Mouse (Mus musculus) megakaryocyte-erythroid progenitor cell, adult 5-6 weeks (primary cell): ENCODE measurements around the gene Cyp2j7. TPM values are rescaled to one million over a fixed set of nuclear protein-coding genes. Genes with fewer than 3 reads are reported as not detected.
"Not testable (repeated sequence)": the region's sequence is repeated elsewhere in the genome, so short reads cannot be mapped to it uniquely, and the experiment has no call there.

Experiments
- ATAC-seq: replicated peaks from 2 replicates; pipeline ENCODE4 v1.8.0; 2016; ENCODE audit warnings: mild to moderate bottlenecking, inconsistent platforms; ENCODE audit not compliant: severe bottlenecking, poor library complexity, low FRiP score, low TSS enrichment
- total RNA-seq, 2 experiments: library from RNA; stranded (forward) in 1 of 2; stranded (reverse) in 1 of 2; fragments of 200-1000, 215-1000 nt in 1 of 2; fragments of >200 nt in 1 of 2; fragmentation: Nextera tagmentation in 1 of 2; gene quantifications; 2 replicates each; pipeline ENCODE4 v1.2.3; 2014 to 2017

Gene Cyp2j7
- total RNA-seq (2014; fragmentation: Nextera tagmentation) (not detected in 2 replicates), total RNA-seq (2017) (not detected in 2 replicates)

DNA sequence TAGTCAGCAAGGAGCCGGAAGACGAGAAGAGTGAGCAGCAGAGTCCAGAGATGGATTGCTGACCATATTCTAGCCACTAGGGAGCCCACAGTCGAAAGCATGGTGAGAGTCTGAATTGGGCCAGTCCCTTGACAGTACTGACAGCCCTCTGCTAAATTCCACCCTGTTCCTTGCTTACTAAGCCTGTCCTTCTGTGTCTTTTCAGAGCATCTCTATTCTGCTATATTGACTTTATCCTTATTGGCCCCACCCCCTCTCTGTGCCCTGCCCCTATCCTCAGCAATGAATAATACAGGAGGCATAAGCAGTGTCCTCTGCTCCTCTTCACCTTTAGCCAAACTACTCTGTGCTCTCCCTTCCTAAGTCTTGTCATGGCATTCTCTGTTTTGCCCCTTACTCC lies at the start of gene Cyp2j7:
Gene Cyp2j7, minus strand, starts transcription at position 101 of the 400 bp plus-strand sequence.
- no peak for ATAC-seq

DNA sequence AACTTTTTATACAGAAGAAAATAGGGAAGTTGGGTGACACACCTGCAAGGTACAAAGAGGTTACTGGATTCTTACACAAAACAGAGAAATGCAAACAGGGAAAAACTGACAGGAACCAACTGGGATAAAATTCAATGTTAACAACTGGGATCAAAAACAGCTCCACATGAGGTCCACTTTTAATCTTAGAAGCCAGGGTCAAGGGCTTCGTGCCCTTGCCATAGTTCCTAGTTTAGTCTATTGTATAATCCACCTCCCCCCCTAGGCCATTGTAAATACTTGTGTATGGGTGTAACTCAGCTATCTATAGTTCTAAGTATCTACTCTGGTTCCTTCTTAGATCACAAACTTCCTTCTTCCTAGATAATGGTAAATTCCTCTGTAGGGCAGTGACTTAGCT lies 40.4 kb upstream of the Cyp2j7 start:
- not testable (repeated sequence) for ATAC-seq

DNA sequence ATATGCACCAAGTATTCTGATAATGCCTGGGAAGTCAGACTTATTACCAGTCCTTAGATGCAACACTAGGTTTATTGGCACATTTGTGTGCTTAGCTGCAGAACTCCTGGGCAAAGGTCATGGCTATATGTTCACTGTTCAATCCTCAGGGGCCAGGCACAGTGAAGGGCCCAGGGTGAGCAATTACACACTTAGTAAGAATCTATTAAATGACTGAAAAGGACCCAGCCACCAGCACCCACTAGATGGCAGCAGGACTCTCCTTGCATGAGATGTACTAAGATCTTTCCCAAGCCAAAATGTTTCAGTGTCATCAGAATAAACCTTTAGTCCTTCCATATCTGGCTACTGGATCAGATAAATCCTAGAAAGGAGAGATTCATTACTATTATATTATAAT lies 37.4 kb upstream of the Cyp2j7 start:
- no peak for ATAC-seq

DNA sequence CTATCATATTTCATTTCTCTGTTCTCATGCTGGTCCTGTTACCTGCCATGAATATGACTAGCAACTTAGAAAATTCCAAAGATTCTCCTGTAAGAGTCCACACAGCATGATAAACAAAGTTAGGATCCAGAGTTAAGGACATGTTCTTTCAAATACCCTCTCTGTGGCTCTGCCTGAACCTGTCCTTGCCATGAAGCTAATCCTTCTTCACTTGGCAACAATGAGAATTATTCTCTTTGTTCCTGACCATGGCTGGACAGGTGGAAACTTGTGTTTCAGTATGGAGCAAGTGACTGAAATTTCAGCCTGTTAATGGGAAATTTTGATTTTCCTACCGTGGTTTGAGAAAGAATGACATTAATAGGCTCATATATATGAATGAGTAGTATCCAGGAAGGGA lies 39.8 kb downstream of the Cyp2j7 start:
- ATAC-seq, result no peak

DNA sequence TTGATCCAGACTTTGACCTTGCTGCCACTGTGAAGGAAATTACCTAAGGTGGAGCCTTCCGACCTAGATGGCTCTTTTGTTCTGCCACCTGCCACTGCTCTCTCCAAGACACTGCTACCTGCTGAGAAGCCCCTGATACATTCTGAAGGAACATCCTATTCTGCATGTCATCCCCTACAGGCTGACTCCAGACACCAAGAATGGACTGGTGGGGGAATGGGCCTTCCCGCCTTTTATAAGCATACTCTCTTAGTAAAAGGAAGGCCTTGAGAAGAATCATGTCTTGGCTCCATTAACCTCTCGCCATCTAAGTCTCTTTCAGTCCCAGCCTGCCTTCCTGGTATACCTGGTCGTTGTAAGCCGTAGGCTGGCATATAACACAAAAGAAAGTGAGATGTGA lies 47.1 kb downstream of the Cyp2j7 start:
- not testable (repeated sequence) for ATAC-seq

DNA sequence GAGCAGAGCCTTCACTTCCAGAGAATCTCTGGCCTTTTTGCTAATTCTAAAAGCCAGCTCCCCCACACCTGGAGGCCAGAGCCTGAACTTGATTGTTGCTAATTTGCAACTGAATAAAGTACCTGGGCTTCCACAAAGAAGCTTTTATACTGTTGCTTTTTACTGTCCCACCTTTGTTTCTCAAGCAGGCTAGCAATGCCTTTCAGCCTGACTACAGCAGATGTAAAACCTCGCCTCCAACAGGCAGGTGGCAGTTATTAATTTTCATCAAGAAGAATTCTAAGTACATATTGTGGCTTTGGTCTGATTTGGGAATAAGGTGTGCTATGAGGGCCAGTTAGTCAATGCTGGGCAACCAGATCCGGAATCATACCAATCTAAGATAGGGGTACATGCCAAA lies 47.8 kb downstream of the Cyp2j7 start:
- not testable (repeated sequence) for ATAC-seq

DNA sequence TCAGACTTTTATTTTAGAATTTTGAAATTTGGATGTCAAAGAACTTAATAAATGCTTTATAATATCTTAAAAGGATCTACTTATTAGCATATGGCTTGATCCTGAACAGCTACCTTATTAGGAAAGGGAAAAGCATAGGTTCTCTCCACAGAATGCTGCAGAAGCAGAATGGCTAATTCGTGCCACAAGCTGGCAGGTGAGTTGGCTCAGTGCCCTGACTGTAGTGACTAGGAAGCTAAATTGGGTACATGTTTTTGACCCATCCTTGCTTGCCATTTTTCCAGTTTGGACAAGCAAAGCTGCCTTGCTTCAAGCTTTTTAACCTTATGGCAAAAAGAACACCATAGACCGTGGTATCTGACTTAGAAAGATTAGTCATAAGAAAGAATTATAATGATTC lies 48.3 kb downstream of the Cyp2j7 start:
- not testable (repeated sequence) for ATAC-seq

DNA sequence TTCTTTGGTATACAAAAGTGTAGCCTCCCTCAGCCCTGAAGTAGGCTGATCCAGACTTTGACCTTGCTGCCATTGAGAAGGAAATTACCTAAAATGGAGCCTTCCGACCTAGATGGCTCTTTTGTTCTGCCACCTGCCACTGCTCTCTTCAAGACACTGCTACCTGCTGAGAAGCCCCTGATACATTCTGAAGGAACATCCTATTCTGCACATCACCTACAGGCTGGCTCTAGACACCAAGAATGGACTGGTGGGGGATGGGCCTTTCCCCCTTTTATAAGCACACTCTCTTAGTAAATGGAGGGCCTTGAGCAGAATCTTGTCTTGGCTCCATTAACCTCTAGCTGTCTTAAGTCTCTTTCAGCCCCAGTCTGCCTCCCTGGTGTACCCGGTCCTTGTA lies 51.7 kb downstream of the Cyp2j7 start:
- ATAC-seq, result not testable (repeated sequence)

DNA sequence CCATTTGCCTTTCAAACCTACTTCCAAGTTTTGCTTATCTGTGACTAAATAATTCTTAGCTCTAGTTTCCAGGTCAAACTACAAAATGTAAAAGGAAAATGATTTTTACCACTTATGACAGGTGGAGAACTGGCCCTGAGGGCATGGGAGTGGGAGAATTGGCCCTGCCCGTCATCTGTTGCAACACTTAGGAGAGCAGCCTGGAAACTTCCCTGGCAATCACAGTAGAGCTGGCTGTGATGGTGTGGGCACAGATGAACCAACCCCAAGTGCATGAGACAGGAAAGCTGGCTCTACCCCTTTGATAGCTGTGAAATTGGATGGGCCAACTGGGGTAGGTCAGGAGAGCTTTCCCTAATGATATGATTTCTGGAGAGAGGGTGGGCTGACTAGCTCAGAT lies 73.6 kb downstream of the Cyp2j7 start:
- ATAC-seq, result no peak

DNA sequence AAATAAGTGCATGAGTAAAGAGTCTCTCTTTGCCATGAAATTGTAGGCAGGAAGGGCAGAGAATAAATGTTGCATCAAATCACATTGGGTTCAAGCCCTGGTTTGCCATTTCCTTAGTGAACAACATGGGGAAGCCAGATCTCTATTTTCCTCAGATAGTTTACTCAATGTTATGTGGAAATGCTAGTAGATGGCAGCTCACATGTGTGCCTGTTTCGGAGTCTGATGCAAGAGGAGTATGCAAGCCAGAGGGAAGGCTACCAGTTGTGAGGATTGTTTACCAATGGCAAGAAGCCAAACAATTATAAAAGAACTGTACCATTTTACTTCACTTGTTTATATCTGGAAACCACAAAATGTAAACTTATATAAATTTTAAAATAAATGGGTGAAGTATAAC lies 74.9 kb downstream of the Cyp2j7 start:
- no peak for ATAC-seq

Other genes starting within 250 kb of the Cyp2j7 start
- gene Cyp2j13, start 159.1 kb downstream of the Cyp2j7 start, total RNA-seq (2014; fragmentation: Nextera tagmentation), result not detected in 2 replicates
- not detected in 2 replicates for gene Cyp2j13, start 159.1 kb downstream of the Cyp2j7 start, total RNA-seq (2017)
- gene Cyp2j12, start 95.5 kb downstream of the Cyp2j7 start, total RNA-seq (2014; fragmentation: Nextera tagmentation), result not detected in 2 replicates
- gene Cyp2j12, start 95.5 kb downstream of the Cyp2j7 start, total RNA-seq (2017), result not detected in 2 replicates
- gene Cyp2j11, start 112.0 kb upstream of the Cyp2j7 start, total RNA-seq (2014; fragmentation: Nextera tagmentation), result not detected in 2 replicates
- not detected in 2 replicates for gene Cyp2j11, start 112.0 kb upstream of the Cyp2j7 start, total RNA-seq (2017)